Comparison of ENCODE assay signal across 20 mouse cellular contexts in the genomic region with DNA sequence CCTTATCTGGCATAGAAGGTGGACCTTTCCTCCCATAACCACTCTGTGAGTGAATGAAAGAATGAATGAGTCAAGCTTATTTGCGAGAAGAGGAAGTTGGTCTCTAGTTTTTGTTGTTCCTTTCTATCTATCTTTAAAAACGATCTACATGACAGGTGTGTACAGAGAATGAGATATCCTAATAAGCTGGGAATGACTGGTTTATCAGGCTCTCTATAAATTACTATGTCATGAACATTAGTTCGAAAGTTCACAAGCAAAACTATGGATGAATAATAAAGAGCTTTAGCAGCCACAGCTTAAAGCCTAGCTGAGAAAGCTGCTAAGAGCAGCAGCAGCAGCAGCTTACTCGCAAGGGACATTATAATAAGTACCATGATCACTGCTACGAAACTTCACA.
DNase-seq lines count a peak whose midpoint lies in the region; ATAC-seq and TF ChIP-seq lines count a peak whose summit lies in the region.
"Had no signal": no experiment of that assay in that cellular context is flagged by ENCODE, and none has a peak within 500 bp of the region (broad histone marks: within the 10 kb centered on the region; RNA-seq: fewer than 3 reads in every experiment).

No protein-coding gene starts in this region.

- intact Hi-C loops in heart, adult 2 months (cut with DNase I): no loop called here

- no peaks in the 10 kb centered on the region for H3K36me3 ChIP-seq in heart, embryonic 13.5 days
- H3K36me3 ChIP-seq in heart, adult 2 months (ENCODE audit: control insufficient read depth, insufficient read depth, low read length): no peaks in the 10 kb centered on the region
- no peaks in the 10 kb centered on the region for H3K36me3 ChIP-seq in heart, postnatal 0 days (replicated peaks; ENCODE audit: control insufficient read depth, insufficient read depth, low read length)
- H3K36me3 ChIP-seq in intestine, embryonic 16.5 days (ENCODE audit: control insufficient read depth, insufficient read depth, low read length): no peaks in the 10 kb centered on the region
- H3K36me3 ChIP-seq: embryonic facial prominence, embryonic 10.5 days; hindbrain, embryonic 10.5 days; kidney, embryonic 15.5 days had no signal

- no peak overlapping the region for H3K4me3 ChIP-seq in heart, embryonic 13.5 days
- H3K4me3 ChIP-seq in heart, adult 2 months: no peak overlapping the region
- H3K4me3 ChIP-seq in heart, postnatal 0 days (ENCODE audit: low read depth, low read length): no peak overlapping the region
- no peak overlapping the region for H3K4me3 ChIP-seq in intestine, embryonic 16.5 days (ENCODE audit: low read length)
- H3K4me3 ChIP-seq: embryonic facial prominence, embryonic 10.5 days; forebrain, embryonic 13.5 days; gastrocnemius, adult 2 months; hindbrain, embryonic 10.5 days; kidney, embryonic 15.5 days had no signal

- no peak overlapping the region for H3K9ac ChIP-seq in heart, embryonic 13.5 days
- no peak overlapping the region for H3K9ac ChIP-seq in heart, adult 2 months (ENCODE audit: low read depth, low read length)
- H3K9ac ChIP-seq in heart, postnatal 0 days (replicated peaks; ENCODE audit: low read depth, low read length): no peak overlapping the region
- no peak overlapping the region for H3K9ac ChIP-seq in intestine, embryonic 16.5 days (ENCODE audit: low read depth, low read length)
- H3K9ac ChIP-seq: forebrain, embryonic 13.5 days; forebrain, postnatal 0 days; hindbrain, embryonic 14.5 days; kidney, embryonic 15.5 days had no signal

- TF ChIP-seq POLR2A in heart, adult 2 months (IDR thresholded peaks at IDR 0.05; ENCODE audit: insufficient read depth, low read depth, low read length): no peak

- H3K4me2 ChIP-seq in heart, embryonic 13.5 days: peak overlapping the region; percentile 51
- H3K4me2 ChIP-seq in heart, postnatal 0 days (ENCODE audit: low read depth, low read length): peak overlapping the region; percentile 45
- H3K4me2 ChIP-seq in intestine, embryonic 16.5 days (ENCODE audit: low read depth, low read length): peak overlapping the region; percentile 23; the same call in 1 of the 2 replicates
- H3K4me2 ChIP-seq: forebrain, embryonic 13.5 days; hindbrain, embryonic 14.5 days; kidney, embryonic 15.5 days had no signal

- no peaks in the 10 kb centered on the region for H3K79me2 ChIP-seq in heart, adult 2 months (replicated peaks; ENCODE audit: control insufficient read depth, insufficient read depth, low read length)

- H3K4me1 ChIP-seq in heart, embryonic 13.5 days: peaks cover 41% of the 10 kb centered on the region
- no peaks in the 10 kb centered on the region for H3K4me1 ChIP-seq in heart, adult 2 months (ENCODE audit: control insufficient read depth, insufficient read depth, low read length)
- H3K4me1 ChIP-seq in heart, postnatal 0 days (ENCODE audit: control insufficient read depth, insufficient read depth): no peaks in the 10 kb centered on the region; the same call in 1 of the 2 replicates
- H3K4me1 ChIP-seq in intestine, embryonic 16.5 days (ENCODE audit: control insufficient read depth, insufficient read depth, low read length): peaks cover 3% of the 10 kb centered on the region; the same call in 1 of the 2 replicates
- H3K4me1 ChIP-seq: embryonic facial prominence, embryonic 10.5 days; forebrain, embryonic 13.5 days; hindbrain, embryonic 10.5 days; kidney, embryonic 15.5 days had no signal

- 37% methylated on average over 5 of the region's 5 CpGs for WGBS in heart, embryonic 13.5 days
- WGBS in heart, adult 2 months: 55% methylated on average over 5 of the region's 5 CpGs
- 39% methylated on average over 5 of the region's 5 CpGs for WGBS in heart, postnatal 0 days
- WGBS in intestine, embryonic 16.5 days: 42% methylated on average over 5 of the region's 5 CpGs

- no peaks in the 10 kb centered on the region for H3K9me3 ChIP-seq in heart, embryonic 13.5 days
- no peaks in the 10 kb centered on the region for H3K9me3 ChIP-seq in heart, postnatal 0 days (replicated peaks; ENCODE audit: control insufficient read depth, low read length)
- no peaks in the 10 kb centered on the region for H3K9me3 ChIP-seq in intestine, embryonic 16.5 days (ENCODE audit: control insufficient read depth, low read length)
- H3K9me3 ChIP-seq: embryonic facial prominence, embryonic 10.5 days; forebrain, embryonic 13.5 days; hindbrain, embryonic 10.5 days; kidney, embryonic 15.5 days had no signal

- TF ChIP-seq EP300 in heart, adult 2 months (IDR thresholded peaks at IDR 0.05; ENCODE audit: insufficient read depth, low read depth, low read length): no peak
- TF ChIP-seq EP300 in heart, postnatal 0 days (IDR thresholded peaks at IDR 0.05; ENCODE audit: low read depth): no peak

- no peak for DNase-seq in heart, adult 2 months
- DNase-seq in heart, postnatal 0 days (ENCODE audit: low spot score): no peak
- no peak for DNase-seq in heart, adult 8-10 months (ENCODE audit: low spot score)
- DNase-seq in lung, postnatal 10 days: no peak
- DNase-seq: adrenal gland, adult 2 months; adrenal gland, postnatal 25 days; cerebellum, adult 2 months; cerebellum, postnatal 10 days; gastrocnemius, adult 2 months; gastrocnemius, postnatal 25 days; kidney, adult 2 months had no signal

- H3K27ac ChIP-seq in heart, embryonic 13.5 days (replicated peaks): peak overlapping the region; percentile 30; the same call in 1 of the 2 replicates
- H3K27ac ChIP-seq in heart, adult 2 months: no peak overlapping the region
- no peak overlapping the region for H3K27ac ChIP-seq in heart, postnatal 0 days (ENCODE audit: low read depth)
- peak overlapping the region; percentile 47; the same call in 1 of the 2 replicates for H3K27ac ChIP-seq in intestine, embryonic 16.5 days (ENCODE audit: low read length)
- H3K27ac ChIP-seq: embryonic facial prominence, embryonic 10.5 days; forebrain, embryonic 13.5 days; gastrocnemius, adult 2 months; hindbrain, embryonic 10.5 days; hindbrain, embryonic 14.5 days; kidney, embryonic 15.5 days had no signal

- ATAC-seq in heart, embryonic 13.5 days (ENCODE audit: extremely low read depth, insufficient number of reproducible peaks, low FRiP score, low TSS enrichment): no peak
- no peak for ATAC-seq in heart, postnatal 0 days (ENCODE audit: insufficient read depth, low read depth)
- ATAC-seq in intestine, embryonic 16.5 days: peak; percentile 70
- no peak for ATAC-seq in inflammation-experienced regulatory T-cells, adult 6 months
- ATAC-seq: forebrain, postnatal 0 days had no signal

- TF ChIP-seq CTCF in heart, adult 2 months (IDR thresholded peaks at IDR 0.05): no peak
- TF ChIP-seq CTCF in heart, postnatal 0 days (IDR thresholded peaks at IDR 0.05; ENCODE audit: low read depth): no peak

- no peaks in the 10 kb centered on the region for H3K27me3 ChIP-seq in heart, embryonic 13.5 days (replicated peaks)
- no peaks in the 10 kb centered on the region for H3K27me3 ChIP-seq in heart, adult 2 months (ENCODE audit: control insufficient read depth, insufficient read depth, low read length)
- no peaks in the 10 kb centered on the region for H3K27me3 ChIP-seq in heart, postnatal 0 days (ENCODE audit: control insufficient read depth, insufficient read depth, low read length)
- H3K27me3 ChIP-seq in intestine, embryonic 16.5 days (replicated peaks; ENCODE audit: control insufficient read depth, insufficient read depth, low read length): no peaks in the 10 kb centered on the region
- H3K27me3 ChIP-seq: forebrain, embryonic 13.5 days; kidney, embryonic 15.5 days had no signal

Comparison
In these comparisons a context has a peak if more than half of its experiments do, and no peak if none do; other contexts are left out.
1. H3K27ac ChIP-seq: peak in heart, embryonic 13.5 days (single experiment) and intestine, embryonic 16.5 days (single experiment); none in heart, adult 2 months (single experiment) and heart, postnatal 0 days (single experiment).
2. Peak in every context shown above with its lines, with median percentiles within 50 percentile points of each other: H3K4me2 ChIP-seq.